Mouse (Mus musculus) heart, adult 8-10 months (tissue): ENCODE measurements around the gene Fabp3. TPM values are rescaled to one million over a fixed set of nuclear protein-coding genes. Genes with fewer than 3 reads are reported as not detected.

Experiments
- DNase-seq: peaks from one replicate; pipeline ENCODE4 v3.0.0; 2022; ENCODE audit warnings: low spot score
- total RNA-seq, 4 experiments: library from RNA; stranded (reverse); gene quantifications; 2 replicates each; pipeline ENCODE4 v1.2.4; 2022

The Fabp3 gene
- total RNA-seq, 4 experiments from 2014 or later: 6,025 to 7,484 (median 6,750) TPM

- DNase-seq: no peak
These were observed 17.1 kb downstream of the Fabp3 start for GRCm38 (mm10) chr4:130325446-130325845.

- DNase-seq: no peak
These were observed 19.0 kb downstream of the Fabp3 start for GRCm38 (mm10) chr4:130327366-130327765.

- DNase-seq: no peak
These were observed 27.5 kb downstream of the Fabp3 start for GRCm38 (mm10) chr4:130335867-130336266.

GRCm38 (mm10) chr4:130341691-130342090 lies 33.3 kb downstream of the Fabp3 start:
- DNase-seq: peak; percentile 31

GRCm38 (mm10) chr4:130349666-130350065 lies 41.3 kb downstream of the Fabp3 start:
- DNase-seq: no peak

- no peak for DNase-seq
These were observed 42.5 kb downstream of the Fabp3 start for GRCm38 (mm10) chr4:130350690-130351422.

GRCm38 (mm10) chr4:130352588-130352987 lies 44.2 kb downstream of the Fabp3 start:
- DNase-seq: no peak

- DNase-seq: no peak
These were observed 49.6 kb downstream of the Fabp3 start for GRCm38 (mm10) chr4:130357946-130358345.

GRCm38 (mm10) chr4:130359486-130360237 lies 51.3 kb downstream of the Fabp3 start, which contains the start of the genes Zcchc17 and Snrnp40:
Zcchc17 (minus strand) TSS chr4:130359943.
Snrnp40 (plus strand) TSS chr4:130360132.
- DNase-seq: peak; percentile 100

GRCm38 (mm10) chr4:130360238-130360590 lies 51.8 kb downstream of the Fabp3 start:
- DNase-seq: no peak

Other genes starting within 250 kb of the Fabp3 start
- gene Pef1, start 206.0 kb upstream of the Fabp3 start, total RNA-seq: 10 to 100 TPM; 31.1 to 42.7 (median 38.2) TPM
- gene Hcrtr1, start 169.2 kb upstream of the Fabp3 start, total RNA-seq: not detected
- 10 to 100 TPM; 44.8 to 57.2 (median 49.5) TPM for gene Tinagl1, start 133.5 kb upstream of the Fabp3 start, total RNA-seq
- not detected for gene Gm853, start 86.2 kb upstream of the Fabp3 start, total RNA-seq
- 1 to 10 TPM; 1.9 to 3.7 (median 2.6) TPM for gene Serinc2, start 29.4 kb upstream of the Fabp3 start, total RNA-seq
- under 1 TPM in 1 of 4 experiments, not detected in 3; 0.91 TPM for gene Gm10570, start 79 bp downstream of the Fabp3 start, total RNA-seq
- 10 to 100 TPM; 24.2 to 35.4 (median 29.0) TPM for gene Zcchc17, start 51.3 kb downstream of the Fabp3 start, total RNA-seq
- gene Snrnp40, start 51.5 kb downstream of the Fabp3 start, total RNA-seq: 10 to 100 TPM; 12.8 to 17.2 (median 16.7) TPM